Mouse (Mus musculus) CH12.LX (cell line): ENCODE results near the gene Dhrs11. TPM values are rescaled to one million over a fixed set of nuclear protein-coding genes. Genes with fewer than 3 reads are reported as not detected.

Experiments used
- DNase-seq: peaks from one replicate; pipeline ENCODE4 v3.0.0-alpha.2; 2013; ENCODE audit errors: extremely low read depth
- H3K27ac ChIP-seq: 2 replicates; pipeline ENCODE4 v1.5.1; 2012; ENCODE audit warnings: low read depth, mild to moderate bottlenecking, control low read depth, moderate library complexity; ENCODE audit not compliant: insufficient read depth
- H3K27me3 ChIP-seq: replicated peaks from 2 replicates; pipeline ENCODE3; 2012; ENCODE audit warnings: inconsistent platforms
- H3K36me3 ChIP-seq, 2 experiments: replicated peaks in 1 of 2; 2 replicates each; pipeline versions ENCODE3 to v1.6.1; 2012; ENCODE audit warnings: inconsistent platforms in 1 of 2, low read length in 1 of 2, mild to moderate bottlenecking in 1 of 2, mixed read lengths in 1 of 2, moderate library complexity in 1 of 2; ENCODE audit not compliant: control insufficient read depth in 1 of 2, insufficient read depth in 1 of 2
- H3K4me1 ChIP-seq, 2 experiments: 2 replicates each; pipeline ENCODE4 v1.6.1; 2012; ENCODE audit warnings: inconsistent platforms in 1 of 2, moderate library complexity in 1 of 2; ENCODE audit not compliant: insufficient read depth in 2 of 2, control insufficient read depth in 1 of 2
- H3K4me2 ChIP-seq: 2 replicates; pipeline ENCODE4 v1.6.1; 2012; ENCODE audit warnings: low read depth, mild to moderate bottlenecking, control low read depth; ENCODE audit not compliant: poor library complexity, insufficient read depth, severe bottlenecking
- H3K4me3 ChIP-seq, 3 experiments: fragments of 150-350 bp in 1 of 3; sonication (generic) in 1 of 3; replicated peaks in 1 of 3; 2 replicates each; pipeline versions ENCODE3 to v1.5.1; 2011 to 2012; ENCODE audit warnings: low read depth in 2 of 3, low read length in 2 of 3, mild to moderate bottlenecking in 2 of 3, moderate library complexity in 2 of 3, control low read depth in 1 of 3, improper control_type of control experiment in 1 of 3, inconsistent platforms in 1 of 3, mixed read lengths in 1 of 3; ENCODE audit not compliant: poor library complexity in 1 of 3
- H3K79me2 ChIP-seq: replicated peaks from 2 replicates; pipeline ENCODE4 v1.6.1; 2012; ENCODE audit warnings: mild to moderate bottlenecking, moderate library complexity; ENCODE audit not compliant: control insufficient read depth, poor library complexity, insufficient read depth, severe bottlenecking; ENCODE audit errors: extremely low read depth
- H3K9ac ChIP-seq: 2 replicates; pipeline ENCODE4 v1.6.1; 2012; ENCODE audit warnings: low read depth, mild to moderate bottlenecking, control low read depth, moderate library complexity; ENCODE audit not compliant: insufficient read depth
- H3K9me3 ChIP-seq: replicated peaks from 2 replicates; pipeline ENCODE3; 2012; ENCODE audit warnings: low read length, inconsistent platforms, mixed read lengths
- BHLHE40 ChIP-seq: IDR thresholded peaks from 2 replicates; pipeline ENCODE4 v1.6.1; 2011; ENCODE audit warnings: mild to moderate bottlenecking, low read depth, low read length, improper control_type of control experiment
- CHD1 ChIP-seq: IDR thresholded peaks from 2 replicates; pipeline ENCODE4 v1.6.1; 2012; ENCODE audit warnings: low read depth, low read length, improper control_type of control experiment, inconsistent platforms
- CHD2 ChIP-seq: IDR thresholded peaks from 2 replicates; pipeline ENCODE4 v1.6.1; 2011; ENCODE audit warnings: low read length, improper control_type of control experiment
- CTCF ChIP-seq, 2 experiments: IDR thresholded peaks in 1 of 2; conservative IDR thresholded peaks in 1 of 2; 2 replicates each; pipeline ENCODE4 v1.5.1; 2011 to 2012; ENCODE audit warnings: low read depth in 2 of 2, low read length in 2 of 2, improper control_type of control experiment in 1 of 2, inconsistent platforms in 1 of 2, mild to moderate bottlenecking in 1 of 2, moderate library complexity in 1 of 2
- E2F4 ChIP-seq: IDR thresholded peaks from 2 replicates; pipeline ENCODE4 v1.6.1; 2011; ENCODE audit warnings: low read depth, low read length, improper control_type of control experiment; ENCODE audit not compliant: insufficient replicate concordance
- ELF1 ChIP-seq: IDR thresholded peaks from 2 replicates; pipeline ENCODE4 v1.6.1; 2014; ENCODE audit warnings: low read depth, mild to moderate bottlenecking, inconsistent platforms, low read length, improper control_type of control experiment
- EP300 ChIP-seq: IDR thresholded peaks from 2 replicates; pipeline ENCODE4 v1.6.1; 2011; ENCODE audit warnings: low read length, improper control_type of control experiment
- ETS1 ChIP-seq: conservative IDR thresholded peaks from 2 replicates; pipeline ENCODE4 v1.6.1; 2012; ENCODE audit warnings: low read depth, mild to moderate bottlenecking, inconsistent platforms, low read length, improper control_type of control experiment, moderate library complexity
- GABPA ChIP-seq: IDR thresholded peaks from 2 replicates; pipeline ENCODE4 v1.6.1; 2012; ENCODE audit warnings: low read depth, low read length, improper control_type of control experiment, inconsistent platforms; ENCODE audit not compliant: insufficient replicate concordance
- HCFC1 ChIP-seq: IDR thresholded peaks from 2 replicates; pipeline ENCODE4 v1.6.1; 2012; ENCODE audit warnings: low read depth, mild to moderate bottlenecking, inconsistent platforms, low read length, improper control_type of control experiment
- IRF4 ChIP-seq: IDR thresholded peaks from 2 replicates; pipeline ENCODE4 v1.6.1; 2014; ENCODE audit warnings: low read depth, mild to moderate bottlenecking, inconsistent platforms, low read length, improper control_type of control experiment
- JUN ChIP-seq: IDR thresholded peaks from 2 replicates; pipeline ENCODE4 v1.6.1; 2011; ENCODE audit warnings: low read depth, mild to moderate bottlenecking, low read length, improper control_type of control experiment, moderate library complexity; ENCODE audit not compliant: insufficient read depth
- JUND ChIP-seq: conservative IDR thresholded peaks from 2 replicates; pipeline ENCODE4 v1.6.1; 2011; ENCODE audit warnings: low read depth, low read length, improper control_type of control experiment
- KAT2A ChIP-seq: IDR thresholded peaks from 2 replicates; pipeline ENCODE4 v1.6.1; 2012; ENCODE audit warnings: low read length, improper control_type of control experiment, inconsistent platforms; ENCODE audit not compliant: insufficient replicate concordance
- MAFK ChIP-seq: IDR thresholded peaks from 2 replicates; pipeline ENCODE4 v1.6.1; 2011; ENCODE audit warnings: low read length, improper control_type of control experiment; ENCODE audit not compliant: insufficient replicate concordance
- MAX ChIP-seq: IDR thresholded peaks from 2 replicates; pipeline ENCODE4 v1.6.1; 2011; ENCODE audit warnings: low read length, improper control_type of control experiment
- MAZ ChIP-seq: IDR thresholded peaks from 2 replicates; pipeline ENCODE4 v1.6.1; 2012; ENCODE audit warnings: low read depth, mild to moderate bottlenecking, inconsistent platforms, low read length, improper control_type of control experiment, moderate library complexity
- MEF2A ChIP-seq: IDR thresholded peaks from 2 replicates; pipeline ENCODE4 v1.6.1; 2014; ENCODE audit warnings: low read depth, mild to moderate bottlenecking, inconsistent platforms, low read length, improper control_type of control experiment, borderline replicate concordance
- MXI1 ChIP-seq: IDR thresholded peaks from 2 replicates; pipeline ENCODE4 v1.6.1; 2011; ENCODE audit warnings: mild to moderate bottlenecking, low read depth, low read length, improper control_type of control experiment
- MYC ChIP-seq: IDR thresholded peaks from 2 replicates; pipeline ENCODE4 v1.6.1; 2011; ENCODE audit warnings: low read depth, mild to moderate bottlenecking, improper control_type of control experiment, low read length
- NELFE ChIP-seq: IDR thresholded peaks from 2 replicates; pipeline ENCODE4 v1.6.1; 2011; ENCODE audit warnings: low read depth, low read length, improper control_type of control experiment
- NRF1 ChIP-seq: IDR thresholded peaks from 2 replicates; pipeline ENCODE4 v1.6.1; 2014; ENCODE audit warnings: low read depth, mild to moderate bottlenecking, inconsistent platforms, low read length, improper control_type of control experiment, moderate library complexity
- PAX5 ChIP-seq: IDR thresholded peaks from 2 replicates; pipeline ENCODE4 v1.6.1; 2012; ENCODE audit warnings: low read length, inconsistent platforms, mixed read lengths
- POLR2A ChIP-seq: IDR thresholded peaks from 2 replicates; pipeline ENCODE4 v1.6.1; 2011; ENCODE audit warnings: low read depth, mild to moderate bottlenecking, improper control_type of control experiment, low read length
- POLR2AphosphoS2 ChIP-seq: IDR thresholded peaks from 2 replicates; pipeline ENCODE4 v1.6.1; 2011; ENCODE audit warnings: low read depth, low read length, improper control_type of control experiment
- RAD21 ChIP-seq: IDR thresholded peaks from 2 replicates; pipeline ENCODE4 v1.6.1; 2011; ENCODE audit warnings: low read depth, mild to moderate bottlenecking, low read length, improper control_type of control experiment, moderate library complexity
- RCOR1 ChIP-seq: conservative IDR thresholded peaks from 2 replicates; pipeline ENCODE4 v1.6.1; 2012; ENCODE audit warnings: low read depth, mild to moderate bottlenecking, inconsistent platforms, low read length, improper control_type of control experiment
- SIN3A ChIP-seq: IDR thresholded peaks from 2 replicates; pipeline ENCODE4 v1.6.1; 2012; ENCODE audit warnings: low read length, improper control_type of control experiment, inconsistent platforms
- SMC3 ChIP-seq: IDR thresholded peaks from 2 replicates; pipeline ENCODE4 v1.6.1; 2011; ENCODE audit warnings: low read depth, low read length, improper control_type of control experiment
- TBP ChIP-seq: conservative IDR thresholded peaks from 2 replicates; pipeline ENCODE4 v1.6.1; 2011; ENCODE audit warnings: low read depth, low read length, improper control_type of control experiment
- TCF12 ChIP-seq: IDR thresholded peaks from 2 replicates; pipeline ENCODE4 v1.6.1; 2014; ENCODE audit warnings: low read depth, mild to moderate bottlenecking, inconsistent platforms, low read length, improper control_type of control experiment
- UBTF ChIP-seq: IDR thresholded peaks from 2 replicates; pipeline ENCODE4 v1.6.1; 2012; ENCODE audit warnings: low read depth, mild to moderate bottlenecking, inconsistent platforms, low read length, improper control_type of control experiment, moderate library complexity
- USF1 ChIP-seq: IDR thresholded peaks from 2 replicates; pipeline ENCODE4 v1.6.1; 2014; ENCODE audit warnings: low read depth, mild to moderate bottlenecking, inconsistent platforms, low read length, improper control_type of control experiment
- USF2 ChIP-seq: conservative IDR thresholded peaks from 2 replicates; pipeline ENCODE4 v1.6.1; 2011; ENCODE audit warnings: low read depth, low read length, improper control_type of control experiment
- ZC3H11A ChIP-seq: IDR thresholded peaks from 2 replicates; pipeline ENCODE4 v1.6.1; 2012; ENCODE audit warnings: low read depth, mild to moderate bottlenecking, inconsistent platforms, low read length, improper control_type of control experiment
- ZKSCAN1 ChIP-seq: IDR thresholded peaks from 2 replicates; pipeline ENCODE4 v1.6.1; 2012; ENCODE audit warnings: low read depth, inconsistent platforms, low read length, improper control_type of control experiment, borderline replicate concordance
- ZMIZ1 ChIP-seq: IDR thresholded peaks from 2 replicates; pipeline ENCODE4 v1.6.1; 2012; ENCODE audit warnings: low read depth, mild to moderate bottlenecking, inconsistent platforms, low read length, improper control_type of control experiment
- ZNF384 ChIP-seq: IDR thresholded peaks from 2 replicates; pipeline ENCODE4 v1.6.1; 2012; ENCODE audit warnings: low read depth, low read length, improper control_type of control experiment, inconsistent platforms
- dilution Hi-C: fragments of 300-500 bp; cut with MboI; formaldehyde crosslinking; loops from 2 replicates; pipeline ENCODE4 v1.14.3; 2020; ENCODE audit warnings: low sequenced_read_pairs; ENCODE audit not compliant: extremely low pct_unique_long_range_greater_than_20kb, extremely low pct_ligation_motif_present
- in situ Hi-C: fragments of 300-500 bp; cut with MboI; formaldehyde crosslinking; loops from 3 replicates; pipeline ENCODE4 v1.14.3; 2019; ENCODE audit warnings: low sequenced_read_pairs, low pct_ligation_motif_present, low pct_unique_long_range_greater_than_20kb, mixed read lengths
- polyA plus RNA-seq: library from polyadenylated mRNA; unstranded; fragments of >175 nt; gene quantifications from 2 replicates; pipeline ENCODE4 v1.2.1, GENCODE M21; 2012; ENCODE audit warnings: low read depth; ENCODE audit not compliant: insufficient read length
- total RNA-seq, 2 experiments: library from RNA; depleted of rRNA; stranded (reverse); fragments of 300-350 nt in 1 of 2; fragments of >200 nt in 1 of 2; gene quantifications; 2 replicates each; pipeline ENCODE4 v1.2.3; 2012 to 2014

Gene Dhrs11
- total and polyA plus RNA-seq, 3 experiments = 6.1 to 17.1 (median 8.3) TPM

- Histone ChIP-seq H3K4me3 (peak within 1 kb of the TSS; percentile 83 to 96 (median 88)), H3K9ac (peak within 1 kb of the TSS; percentile 98), H3K9me3 (no peaks in the 10 kb centered on the region), H3K27me3 (no peaks in the 10 kb centered on the region), H3K4me2 (peak within 1 kb of the TSS; percentile 87), H3K79me2 (peaks cover 31% of the 10 kb centered on the region), H3K4me1 (peaks cover 8 to 45% of the 10 kb centered on the region in 2 experiments; a peak in 3 of 4 replicates), H3K36me3 (peaks cover 2 to 34% of the 10 kb centered on the region in 2 experiments), H3K27ac (peak within 1 kb of the TSS; percentile 95)
- in situ Hi-C loops (no loop called here), dilution Hi-C loops (no loop called here)
- TF ChIP-seq NELFE (peak; percentile 89), KAT2A (peak; percentile 53; the same call in 1 of the 2 replicates), USF1 (no peak), UBTF (peak; percentile 63), JUND (no peak), ELF1 (peak; percentile 29; the same call in 1 of the 2 replicates), NRF1 (peak; percentile 18), ZMIZ1 (peak; percentile 82), POLR2AphosphoS2 (peak; percentile 93), POLR2A (peak; percentile 86), EP300 (no peak), MEF2A (0 out of 2 replicates have a peak, but pooled peaks have one; percentile 33), CHD2 (peak; percentile 98), MXI1 (peak; percentile 93), IRF4 (peak; percentile 58; the same call in 1 of the 2 replicates), ETS1 (peak; percentile 67; the same call in 1 of the 2 replicates), RCOR1 (peak; percentile 59; the same call in 1 of the 2 replicates), TBP (no peak), SIN3A (peak; percentile 65), ZC3H11A (no peak), USF2 (no peak), MAZ (peak; percentile 88), RAD21 (no peak), JUN (no peak), BHLHE40 (peak; percentile 90), PAX5 (no peak), ZKSCAN1 (no peak), MYC (no peak), E2F4 (no peak), ZNF384 (no peak), CHD1 (peak; percentile 62; the same call in 1 of the 2 replicates), CTCF (conservative IDR thresholded peaks at IDR 0.05 in 1 of 2, IDR thresholded peaks at IDR 0.05 in 1 of 2; ENCODE audit: low read depth in 2 of 2, low read length in 2 of 2) (no peak), GABPA (no peak), MAFK (no peak), HCFC1 (0 out of 2 replicates have a peak, but pooled peaks have one; percentile 41), SMC3 (no peak), MAX (peak; percentile 79; the same call in 1 of the 2 replicates), TCF12 (peak; percentile 81; the same call in 1 of the 2 replicates)
- peak; percentile 95 for DNase-seq
Measured at GRCm38 (mm10) chr11:84870337-84871043, 41.7 kb upstream of the Dhrs11 start, which contains the start of gene Ggnbp2. Ggnbp2 (minus strand) TSS chr11:84870817.
